Mouse (Mus musculus) neutrophil, adult 5-6 weeks (primary cell): ENCODE measurements around the gene Trnp1. TPM values are rescaled to one million over a fixed set of nuclear protein-coding genes. Genes with fewer than 3 reads are reported as not detected.

Source experiments
- ATAC-seq: fragments of 151-379, 151-347 bp; 2 replicates; pipeline ENCODE4 v1.8.0; 2017; ENCODE audit warnings: mild to moderate bottlenecking, moderate TSS enrichment; ENCODE audit not compliant: insufficient number of reproducible peaks, poor library complexity, low FRiP score, severe bottlenecking; ENCODE audit errors: extremely low read depth
- total RNA-seq: library from RNA; stranded (forward); fragments of 200-1000 nt; gene quantifications from 2 replicates; pipeline ENCODE4 v1.2.3, GENCODE M21; 2017

The Trnp1 gene
- total RNA-seq, 1 experiment from 2014 or later: not detected

GRCm38 (mm10) chr4:133471135-133471821 is 27.1 kb downstream of the Trnp1 start:
- no peak for ATAC-seq

DNA sequence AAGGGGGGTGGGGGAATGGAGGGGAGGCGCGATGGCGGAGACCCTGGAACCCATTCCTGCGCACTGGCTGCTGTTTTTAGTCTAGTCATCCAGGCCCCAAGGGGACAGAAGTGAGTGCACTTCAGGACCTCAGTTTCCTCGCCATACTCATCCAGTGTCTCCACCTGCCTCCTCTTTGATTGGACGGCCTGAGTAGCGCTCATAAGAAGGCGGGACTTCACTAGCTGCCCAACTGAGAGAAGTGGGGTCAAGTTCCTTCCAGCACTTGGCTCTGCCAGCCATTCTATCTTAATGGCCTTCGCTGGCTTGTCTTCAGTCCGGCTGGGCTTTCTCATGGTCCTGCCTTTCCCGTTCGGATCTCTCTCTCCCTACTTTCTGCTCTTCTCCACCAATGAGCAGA is 29.2 kb downstream of the Trnp1 start:
- ATAC-seq: no peak

DNA sequence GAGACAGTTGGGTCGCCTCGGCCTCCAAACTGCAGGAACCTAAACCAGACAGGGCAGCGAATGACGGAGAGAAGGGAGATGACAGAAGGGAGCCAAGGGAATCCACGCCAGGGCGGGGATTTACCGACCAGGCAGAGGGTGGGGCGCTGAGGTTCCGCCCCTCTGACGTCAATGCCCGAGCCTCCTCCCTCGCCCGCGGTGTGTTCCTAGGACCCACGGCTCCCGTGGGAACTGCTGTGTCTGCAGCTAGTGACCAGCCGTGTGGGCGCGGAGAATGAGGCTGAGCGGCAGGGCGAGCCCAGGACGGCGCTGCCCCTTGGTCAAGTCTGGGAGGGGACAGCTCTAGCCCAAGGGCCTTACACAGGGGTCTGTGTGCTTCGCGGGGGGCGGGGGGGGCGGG is 30.3 kb downstream of the Trnp1 start:
- peak; percentile 56; the same call in 1 of the 2 replicates for ATAC-seq

DNA sequence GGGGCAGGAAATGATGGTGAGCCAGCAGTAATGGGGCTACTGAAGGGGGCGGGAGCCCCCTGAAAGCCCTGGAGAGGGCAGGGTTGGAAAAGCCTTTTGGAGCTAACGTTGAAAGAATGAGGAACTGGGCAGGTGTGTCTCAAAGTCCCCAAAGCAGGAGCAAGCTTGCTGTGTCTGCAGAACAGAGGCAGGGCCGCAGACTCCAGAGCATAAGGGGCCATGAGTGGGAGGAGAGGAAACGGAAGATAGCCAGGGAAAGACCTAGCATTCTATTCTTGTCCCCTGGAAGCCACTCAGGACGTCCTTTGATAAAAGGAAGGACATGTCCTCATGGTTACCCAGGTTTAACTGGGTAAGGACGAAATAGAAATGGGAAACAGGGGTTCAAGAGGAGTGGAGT is 35.2 kb downstream of the Trnp1 start:
- no peak for ATAC-seq

GRCm38 (mm10) chr4:133461362-133461761 is 37.0 kb downstream of the Trnp1 start:
- ATAC-seq: no peak

DNA sequence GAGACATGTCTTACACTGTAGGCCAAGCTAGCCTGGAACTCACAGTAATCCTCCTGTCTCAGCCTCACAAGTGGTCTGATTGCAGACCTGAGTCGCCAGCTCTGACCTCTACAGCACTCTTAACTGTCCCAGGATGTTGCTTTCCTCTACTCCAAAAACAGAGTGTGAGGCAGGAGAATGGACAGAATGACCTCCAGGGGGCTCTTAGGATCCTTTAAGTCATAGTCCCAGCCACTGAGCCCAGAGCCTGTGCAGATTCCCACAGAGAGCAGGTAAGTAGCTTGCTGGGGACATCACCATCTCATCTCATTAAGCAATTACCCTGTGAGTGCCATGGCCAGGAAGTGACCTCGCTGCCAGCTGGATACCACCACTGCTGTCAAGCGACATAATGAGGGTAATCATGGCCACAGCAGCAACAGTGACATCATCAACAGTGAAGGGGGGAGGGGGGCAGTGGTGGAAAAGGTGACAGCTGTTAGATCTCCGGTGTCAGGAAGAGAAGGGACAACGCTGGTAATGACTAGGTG is 37.5 kb downstream of the Trnp1 start:
- ATAC-seq: no peak

GRCm38 (mm10) chr4:133460006-133460405 is 38.3 kb downstream of the Trnp1 start:
- ATAC-seq: no peak

DNA sequence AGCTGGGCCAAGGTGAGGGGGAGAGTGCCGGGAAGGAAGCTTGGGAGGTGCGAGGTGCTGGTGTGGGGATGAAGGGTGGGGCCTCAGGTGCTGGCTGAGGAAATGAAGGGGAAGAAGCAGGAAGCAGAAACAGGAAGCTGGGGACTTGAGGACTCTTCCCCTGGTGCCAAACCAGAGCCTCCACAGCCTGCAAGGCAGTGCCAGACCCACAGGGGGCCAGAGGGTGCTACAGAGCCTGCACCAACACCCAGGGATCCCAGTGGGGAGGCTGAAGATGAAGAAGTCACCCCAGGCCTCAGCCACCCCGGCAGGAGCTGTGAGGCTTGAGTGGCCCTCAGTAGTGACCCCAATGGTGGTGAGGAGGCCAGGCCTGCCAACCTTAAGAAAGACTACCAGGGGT is 40.3 kb downstream of the Trnp1 start:
- ATAC-seq: no peak

DNA sequence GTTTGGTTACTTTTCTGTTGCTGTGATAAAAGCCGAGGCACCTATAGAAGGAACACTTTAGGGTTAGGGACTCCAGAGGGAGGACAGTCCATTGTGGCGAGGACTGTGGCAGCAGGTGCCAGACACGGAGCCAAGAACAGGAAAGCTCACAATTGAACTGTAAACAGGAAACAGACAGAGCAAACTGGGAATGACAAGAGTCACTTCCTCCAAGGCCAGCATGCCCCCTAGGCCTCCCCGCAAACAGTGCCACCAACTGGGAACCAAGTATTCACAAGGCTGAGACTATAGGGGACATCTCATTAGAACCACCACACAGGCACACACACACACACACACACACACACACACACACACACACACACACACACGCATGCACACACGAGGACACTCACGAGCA is 45.9 kb downstream of the Trnp1 start:
- no peak for ATAC-seq

GRCm38 (mm10) chr4:133451536-133451935 is 46.8 kb downstream of the Trnp1 start:
- ATAC-seq: peak; percentile 67

GRCm38 (mm10) chr4:133449726-133450125 is 48.6 kb downstream of the Trnp1 start:
- ATAC-seq: no peak

DNA sequence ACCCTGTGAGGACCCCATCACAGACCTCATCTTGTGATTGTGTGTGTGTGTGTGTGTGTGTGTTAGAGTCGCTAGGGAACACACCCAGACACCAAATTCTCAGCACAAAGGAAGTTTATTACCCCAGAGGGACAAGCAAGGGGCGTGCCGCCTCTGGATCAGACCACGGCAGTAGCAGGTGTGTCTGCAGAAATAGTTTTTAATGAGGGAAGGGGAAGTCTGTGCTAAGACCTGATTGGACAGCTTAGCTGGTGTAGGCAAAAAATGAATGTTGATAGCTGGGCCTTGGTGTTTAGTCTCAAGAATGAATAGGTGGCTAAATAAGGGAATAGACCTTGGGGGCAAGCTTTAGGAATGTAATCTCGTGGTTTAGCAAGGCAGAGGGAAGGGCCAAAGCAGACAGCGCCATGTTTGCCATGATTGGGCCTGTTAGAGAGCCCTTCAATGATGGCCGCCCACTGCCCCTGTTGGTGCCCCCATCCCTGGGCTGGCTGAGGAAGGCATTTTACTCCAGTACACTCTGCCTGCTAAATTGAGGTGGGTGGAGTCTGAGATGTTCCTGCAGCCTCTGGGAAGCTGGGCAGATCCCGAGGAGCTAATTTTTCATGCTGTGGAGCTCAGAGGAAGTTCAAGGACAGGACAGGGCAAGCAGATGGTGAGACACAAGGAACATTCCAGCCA is 49.5 kb downstream of the Trnp1 start:
- ATAC-seq: no peak

- ATAC-seq: no peak
These were observed 50.4 kb downstream of the Trnp1 start for GRCm38 (mm10) chr4:133447967-133448366.

- no peak for ATAC-seq
These were observed 51.0 kb downstream of the Trnp1 start for GRCm38 (mm10) chr4:133447366-133447765.

DNA sequence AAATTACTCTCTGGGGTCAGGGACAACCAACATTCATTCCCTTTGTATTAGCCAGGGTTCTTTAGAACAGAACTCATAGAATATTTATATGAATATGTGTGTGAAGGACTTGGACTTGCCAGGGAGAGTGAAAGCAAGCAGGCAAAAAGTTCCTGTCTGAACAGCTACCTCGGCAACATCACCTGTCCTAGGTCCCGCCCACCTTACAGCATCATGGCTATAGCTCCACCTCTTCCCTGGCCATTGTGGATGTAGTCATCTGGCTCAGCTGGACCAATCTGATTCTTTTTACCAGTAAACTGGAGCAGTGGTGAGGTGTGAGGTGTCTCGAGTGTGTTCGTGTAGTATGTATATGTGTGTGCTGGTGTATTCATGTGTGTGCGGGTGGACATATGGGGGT is 52.6 kb downstream of the Trnp1 start:
- ATAC-seq: no peak

DNA sequence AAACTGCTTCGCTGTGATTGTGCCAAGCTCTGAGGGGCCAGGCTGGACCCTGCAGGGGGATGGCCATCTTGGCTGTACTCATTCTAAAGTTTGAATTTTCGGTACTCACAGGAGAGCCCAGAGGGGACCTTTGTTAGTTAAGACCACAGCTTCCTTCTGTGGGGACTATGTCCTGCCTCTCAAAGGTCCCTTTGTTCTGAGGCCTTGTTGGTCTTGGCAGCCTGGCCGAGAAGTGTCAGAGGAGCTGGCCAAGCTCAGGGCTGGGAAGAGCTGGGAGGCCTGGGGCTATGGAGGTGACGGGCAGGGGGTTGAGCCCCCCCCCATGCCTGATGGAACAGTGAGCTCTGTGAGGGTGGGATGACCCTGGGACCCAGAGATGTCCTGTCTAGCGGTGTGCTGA is 55.3 kb downstream of the Trnp1 start:
- ATAC-seq: no peak

- ATAC-seq: no peak
These were observed 56.2 kb downstream of the Trnp1 start for GRCm38 (mm10) chr4:133442194-133442593.
